Mouse (Mus musculus) liver, embryonic 14.5 days (tissue): ENCODE data around the gene Cks1b. TPM values are rescaled to one million over a fixed set of nuclear protein-coding genes. Genes with fewer than 3 reads are reported as not detected.

ENCODE experiments used
- ATAC-seq: fragments of 200-750 bp; cut with Nextera tagmentation; 2 replicates; pipeline ENCODE4 v1.8.0; 2017; ENCODE audit warnings: moderate number of reproducible peaks, mild to moderate bottlenecking, moderate library complexity; ENCODE audit not compliant: insufficient read depth
- DNase-seq, 3 experiments: peaks; one replicate each; pipeline ENCODE4 v3.0.0-alpha.2; 2012 to 2013; ENCODE audit warnings: low read depth in 3 of 3, low spot score in 3 of 3
- H3K27ac ChIP-seq: fragments of 300-500 bp; sonication (generic); 2 replicates; pipeline ENCODE4 v1.5.1; 2014; ENCODE audit warnings: moderate library complexity, mild to moderate bottlenecking, control low read depth, inconsistent platforms
- H3K27me3 ChIP-seq: fragments of 300-500 bp; sonication (generic); 2 replicates; pipeline ENCODE4 v1.6.1; 2014; ENCODE audit warnings: mild to moderate bottlenecking, low read length, moderate library complexity; ENCODE audit not compliant: control insufficient read depth, insufficient read depth
- H3K36me3 ChIP-seq: fragments of 300-500 bp; sonication (generic); replicated peaks from 2 replicates; pipeline ENCODE4 v1.6.1; 2014; ENCODE audit warnings: low read depth; ENCODE audit not compliant: control insufficient read depth, insufficient read depth
- H3K4me1 ChIP-seq, 2 experiments: fragments of 200-500 bp in 1 of 2; fragments of 300-500 bp in 1 of 2; sonication (generic) in 1 of 2; replicated peaks; 2 replicates each; pipeline ENCODE4 v1.6.1; 2012 to 2014; ENCODE audit warnings: antibody characterized with exemption in 1 of 2, inconsistent platforms in 1 of 2, low read length in 1 of 2; ENCODE audit not compliant: control insufficient read depth in 2 of 2, insufficient read depth in 2 of 2
- H3K4me2 ChIP-seq: fragments of 300-500 bp; sonication (generic); 2 replicates; pipeline ENCODE4 v1.6.1; 2014; ENCODE audit warnings: low read depth, mild to moderate bottlenecking, control low read depth, moderate library complexity
- H3K4me3 ChIP-seq, 2 experiments: fragments of 200-500 bp in 1 of 2; fragments of 300-500 bp in 1 of 2; sonication (generic) in 1 of 2; 2 replicates each; pipeline ENCODE4 v1.5.1; 2012 to 2014; ENCODE audit warnings: low read depth in 2 of 2, low read length in 2 of 2, mild to moderate bottlenecking in 2 of 2, control low read depth in 1 of 2, inconsistent platforms in 1 of 2, moderate library complexity in 1 of 2; ENCODE audit not compliant: insufficient read depth in 1 of 2
- H3K9ac ChIP-seq: fragments of 300-500 bp; sonication (generic); replicated peaks from 2 replicates; pipeline ENCODE4 v1.6.1; 2014; ENCODE audit warnings: mild to moderate bottlenecking, control low read depth, moderate library complexity
- H3K9me3 ChIP-seq: fragments of 300-500 bp; sonication (generic); 2 replicates; pipeline ENCODE4 v1.6.1; 2016; ENCODE audit warnings: low read length, mixed read lengths; ENCODE audit not compliant: control insufficient read depth
- CTCF ChIP-seq: IDR thresholded peaks from 2 replicates; pipeline ENCODE4 v1.5.1; 2016; ENCODE audit warnings: antibody characterized with exemption, low read depth, control low read depth
- EP300 ChIP-seq: IDR thresholded peaks from 2 replicates; pipeline ENCODE4 v1.6.1; 2016; ENCODE audit warnings: antibody characterized with exemption, low read depth
- WGBS: fragments of 180-500 bp; shearing (Covaris S2); extraction: QIAGEN DNeasy Blood & Tissue Kit; methylation state at CpG from one replicate; pipeline ENCODE4 v1.1.7; 2014; ENCODE audit not compliant: insufficient replicate concordance; 5-methylcytosine and 5-hydroxymethylcytosine counted together
- polyA plus RNA-seq, 2 experiments: library from polyadenylated mRNA; depleted of rRNA in 1 of 2; stranded (reverse) in 1 of 2; unstranded in 1 of 2; fragments of >200 nt; fragmentation: Nextera tagmentation in 1 of 2; extraction: Ambion mirVana in 1 of 2; gene quantifications; 2 replicates each; pipeline versions ENCODE4 v1.2.1 to v1.2.3; 2012 to 2014

The Cks1b gene
- polyA plus RNA-seq, 2 experiments, result 133 to 295 TPM

GRCm38 (mm10) chr3:89425876-89426275 lies 7.7 kb upstream of the Cks1b start:
- ATAC-seq, result peak; percentile 4; the same call in 1 of the 2 replicates
- no peaks in the 10 kb centered on the region for H3K27me3 ChIP-seq
- H3K9ac ChIP-seq, result peak overlapping the region; percentile 56
- peak overlapping the region; percentile 59 for H3K27ac ChIP-seq
- peaks cover 40% of the 10 kb centered on the region for H3K36me3 ChIP-seq
- peak overlapping the region; percentile 31 to 33 for H3K4me3 ChIP-seq
- WGBS, result 9% methylated on average over 4 of the region's 4 CpGs
- TF ChIP-seq EP300 (peak; percentile 83), CTCF (no peak)
- H3K4me1 ChIP-seq, result peaks cover 39 to 52% of the 10 kb centered on the region in 2 experiments
- H3K9me3 ChIP-seq, result no peaks in the 10 kb centered on the region
- H3K4me2 ChIP-seq, result peak overlapping the region; percentile 61
- peak; percentile 72 to 78 (median 77) for DNase-seq

GRCm38 (mm10) chr3:89425141-89425525 lies 7.0 kb upstream of the Cks1b start:
- H3K36me3 ChIP-seq, result peaks cover 40% of the 10 kb centered on the region

GRCm38 (mm10) chr3:89424416-89425140 lies 6.4 kb upstream of the Cks1b start:
- Histone ChIP-seq H3K9ac (peak overlapping the region; percentile 27; the same call in 1 of the 2 replicates), H3K4me2 (peak overlapping the region; percentile 61), H3K27ac (peak overlapping the region; percentile 59), H3K9me3 (no peaks in the 10 kb centered on the region), H3K4me3 (peak overlapping the region in 1 of 2 experiments; percentile 8; a peak in 3 of 4 replicates), H3K27me3 (no peaks in the 10 kb centered on the region), H3K4me1 (peaks cover 49 to 62% of the 10 kb centered on the region in 2 experiments), H3K36me3 (peaks cover 40% of the 10 kb centered on the region)
- TF ChIP-seq EP300 (no peak; the same call in 1 of the 2 replicates), CTCF (no peak)
- ATAC-seq (peak; percentile 28), DNase-seq (no peak)
- 38% methylated on average over 5 of the region's 5 CpGs for WGBS

More at GRCm38 (mm10) chr3:89425141-89425525, 7.0 kb upstream of the Cks1b start:
- Histone ChIP-seq H3K4me3 (peak overlapping the region in 1 of 2 experiments; percentile 16; a peak in 2 of 4 replicates), H3K9ac (peak overlapping the region; percentile 39), H3K27ac (peak overlapping the region; percentile 59), H3K9me3 (no peaks in the 10 kb centered on the region), H3K4me2 (peak overlapping the region; percentile 61), H3K27me3 (no peaks in the 10 kb centered on the region), H3K4me1 (peaks cover 44 to 57% of the 10 kb centered on the region in 2 experiments)
- ATAC-seq (no peak), DNase-seq (no peak)
- TF ChIP-seq EP300 (no peak), CTCF (no peak)
- 70% methylated on average over 5 of the region's 5 CpGs for WGBS

- WGBS, result 48% methylated on average over 6 of the region's 6 CpGs
- H3K4me1 ChIP-seq, result peaks cover 51 to 66% of the 10 kb centered on the region in 2 experiments
- no peaks in the 10 kb centered on the region for H3K9me3 ChIP-seq
- peak overlapping the region; percentile 29 for H3K27ac ChIP-seq
- peak overlapping the region; percentile 71 for H3K4me2 ChIP-seq
- H3K27me3 ChIP-seq, result no peaks in the 10 kb centered on the region
- no peak for TF ChIP-seq CTCF
- peaks cover 32% of the 10 kb centered on the region for H3K36me3 ChIP-seq
- DNase-seq, result no peak
- H3K4me3 ChIP-seq, result peak overlapping the region; percentile 33 to 62; a peak in 3 of 4 replicates
- ATAC-seq, result no peak
- H3K9ac ChIP-seq, result peak overlapping the region; percentile 37
Observed at GRCm38 (mm10) chr3:89422556-89423205, 4.5 kb upstream of the Cks1b start.
